Mouse (Mus musculus) neural tube, postnatal 0 days (tissue): ENCODE measurements around the gene Cd109. TPM values are rescaled to one million over a fixed set of nuclear protein-coding genes. Genes with fewer than 3 reads are reported as not detected.

ENCODE experiments used
- polyA plus RNA-seq: library from polyadenylated mRNA; unstranded; fragments of >200 nt; fragmentation: Nextera tagmentation; extraction: Ambion mirVana; gene quantifications from 2 replicates; pipeline ENCODE4 v1.2.1, GENCODE M21; 2015

Gene Cd109
- polyA plus RNA-seq: 2.1 and 2.5 TPM in 2 replicates

GRCm38 (mm10) chr9:78615401-78616021, at the start of gene Cd109:
Cd109 (plus strand) TSS chr9:78615546.

GRCm38 (mm10) chr9:78587914-78588313, 27.4 kb upstream of the Cd109 start, which contains the start of gene Slc17a5:
Slc17a5 (minus strand) TSS chr9:78588041.

Other genes with a start within 250 kb of the Cd109 start
- 5.0 and 5.3 TPM in 2 replicates for gene Dppa5a, start 247.4 kb upstream of the Cd109 start, polyA plus RNA-seq
- 3.8 and 4.1 TPM in 2 replicates for gene Ooep, start 236.8 kb upstream of the Cd109 start, polyA plus RNA-seq
- 0.20 and 0.40 TPM in 2 replicates for gene Ddx43, start 219.8 kb upstream of the Cd109 start, polyA plus RNA-seq
- 0.76 and 1.2 TPM in 2 replicates for gene Cgas, start 172.3 kb upstream of the Cd109 start, polyA plus RNA-seq
- 25.7 and 26.4 TPM in 2 replicates for gene Mto1, start 167.3 kb upstream of the Cd109 start, polyA plus RNA-seq
- gene Gm17324, start 166.8 kb upstream of the Cd109 start, polyA plus RNA-seq: 3.4 and 4.8 TPM in 2 replicates
- 2,333 and 2,366 TPM in 2 replicates for gene Eef1a1, start 126.4 kb upstream of the Cd109 start, polyA plus RNA-seq
- 14.6 and 15.0 TPM in 2 replicates for gene Slc17a5, start 27.5 kb upstream of the Cd109 start, polyA plus RNA-seq